Mouse (Mus musculus) ovary, postnatal 36 days (tissue): ENCODE measurements at regions not wholly inside any gene's neighbourhood (a gene's known extent, or its start where the extent isn't known, plus 50 kb on each side); places are given as distances from the start of the nearest gene placed in this dataset.

Experiments
- DNase-seq: peaks from one replicate; pipeline ENCODE4 v3.0.0; 2022; ENCODE audit warnings: low spot score, mixed read lengths

- DNase-seq = no peak
Measured at GRCm38 (mm10) chr3:17772886-17773285, 175.3 kb upstream of the Cypt12 start.

DNA sequence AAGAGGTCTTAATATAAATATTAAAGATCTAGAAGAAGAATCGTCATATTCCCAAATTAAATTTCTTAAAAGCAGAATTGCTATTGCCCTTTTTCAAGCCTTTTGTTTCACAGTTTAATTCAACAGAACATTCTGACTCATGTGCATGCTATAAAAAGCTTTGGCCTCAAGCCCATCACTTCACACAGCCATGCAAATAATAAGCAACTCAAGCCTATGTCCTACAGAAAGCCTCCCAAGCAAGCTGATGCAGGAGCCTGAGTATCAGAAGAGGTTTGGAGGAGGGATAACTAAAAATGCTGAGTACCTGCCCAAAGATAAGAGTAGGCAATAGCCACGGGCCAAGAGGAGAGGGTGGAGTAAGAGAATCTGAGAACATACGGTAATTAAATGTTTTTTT is 169.1 kb upstream of the Cypt12 start:
- DNase-seq = no peak

- no peak for DNase-seq
Measured at GRCm38 (mm10) chr3:17784076-17784475, 164.1 kb upstream of the Cypt12 start.

GRCm38 (mm10) chr3:17784587-17784986 is 163.6 kb upstream of the Cypt12 start:
- DNase-seq = no peak

DNA sequence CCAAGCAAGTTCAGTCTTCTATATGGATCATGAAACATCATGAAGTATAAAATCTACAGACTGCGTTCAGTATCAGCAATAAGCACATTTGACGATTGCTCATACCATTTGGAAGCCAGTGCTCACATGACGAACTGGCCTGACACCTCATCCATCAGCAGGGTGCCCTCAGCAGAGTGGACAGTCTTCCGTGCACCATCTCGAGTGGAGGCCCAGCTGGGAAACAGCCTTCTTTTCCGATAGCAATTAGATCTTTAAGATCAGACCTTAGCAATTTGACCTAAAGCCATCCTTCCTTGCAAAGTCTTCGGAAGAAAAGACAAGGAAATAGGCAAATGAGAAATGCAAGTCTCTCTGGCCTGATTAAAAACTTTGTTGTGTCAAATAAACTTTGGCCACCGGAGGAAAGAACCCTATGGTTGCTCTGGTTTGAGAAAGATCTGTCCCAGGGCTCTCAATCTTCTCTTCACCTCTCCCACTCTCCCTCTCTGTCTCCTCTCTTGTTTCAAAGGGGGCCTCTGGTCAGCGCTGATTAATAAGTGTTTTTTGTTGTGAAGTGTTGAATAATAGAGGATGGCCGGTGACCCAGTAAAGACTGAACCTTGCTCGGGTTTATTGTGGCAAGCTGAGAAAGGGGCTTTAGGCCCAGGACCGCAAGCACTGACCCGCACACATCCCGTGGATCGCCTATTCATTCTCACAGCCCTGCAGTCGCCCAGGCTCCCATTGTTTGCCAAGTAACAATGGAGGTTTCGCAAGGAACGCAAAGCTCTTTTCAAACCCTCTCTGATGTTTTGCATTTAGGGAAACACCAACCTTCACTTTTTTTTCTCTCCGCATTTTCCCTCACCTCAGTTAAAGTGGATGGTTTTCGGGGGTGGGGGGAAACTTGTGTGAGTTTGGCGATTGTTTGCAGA is 162.8 kb upstream of the Cypt12 start:
- no peak for DNase-seq

GRCm38 (mm10) chr3:17786023-17786720 is 162.0 kb upstream of the Cypt12 start:
- peak; percentile 7 for DNase-seq

DNA sequence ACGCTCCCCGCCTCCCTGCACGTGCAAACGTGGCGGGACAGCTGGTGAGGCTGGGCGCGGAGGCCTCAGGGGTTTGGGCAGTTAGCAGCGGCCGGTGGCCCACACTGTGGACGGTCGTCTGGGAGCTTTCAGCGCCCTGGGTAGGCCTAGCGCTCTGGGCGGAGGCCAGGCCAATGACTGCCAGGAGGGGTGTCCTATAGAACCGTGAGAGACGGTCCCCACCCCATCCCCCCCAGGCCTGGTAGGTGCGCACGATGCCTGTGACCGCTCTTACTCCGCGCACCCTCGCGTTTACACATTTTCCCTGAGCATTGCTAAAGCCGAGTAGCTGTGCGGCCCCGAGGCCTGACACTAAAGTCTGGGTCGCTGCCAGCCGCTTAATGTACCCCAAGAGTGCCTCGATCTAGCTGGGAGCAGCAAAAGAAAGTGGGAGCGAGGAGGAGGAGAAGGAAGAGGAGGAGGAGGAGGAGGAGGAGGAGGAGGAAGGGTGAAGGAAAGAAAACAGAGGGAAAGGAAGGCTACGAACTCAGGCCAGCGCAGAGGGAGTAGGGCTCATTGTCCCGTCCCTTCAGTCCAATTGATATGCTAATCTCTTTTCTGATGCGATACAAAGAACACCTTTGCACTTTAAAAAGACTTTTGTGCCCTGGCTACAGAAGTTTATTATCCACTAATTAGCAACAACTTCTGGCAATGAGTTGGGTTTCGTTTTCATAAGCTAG is 161.3 kb upstream of the Cypt12 start:
- no peak for DNase-seq

DNA sequence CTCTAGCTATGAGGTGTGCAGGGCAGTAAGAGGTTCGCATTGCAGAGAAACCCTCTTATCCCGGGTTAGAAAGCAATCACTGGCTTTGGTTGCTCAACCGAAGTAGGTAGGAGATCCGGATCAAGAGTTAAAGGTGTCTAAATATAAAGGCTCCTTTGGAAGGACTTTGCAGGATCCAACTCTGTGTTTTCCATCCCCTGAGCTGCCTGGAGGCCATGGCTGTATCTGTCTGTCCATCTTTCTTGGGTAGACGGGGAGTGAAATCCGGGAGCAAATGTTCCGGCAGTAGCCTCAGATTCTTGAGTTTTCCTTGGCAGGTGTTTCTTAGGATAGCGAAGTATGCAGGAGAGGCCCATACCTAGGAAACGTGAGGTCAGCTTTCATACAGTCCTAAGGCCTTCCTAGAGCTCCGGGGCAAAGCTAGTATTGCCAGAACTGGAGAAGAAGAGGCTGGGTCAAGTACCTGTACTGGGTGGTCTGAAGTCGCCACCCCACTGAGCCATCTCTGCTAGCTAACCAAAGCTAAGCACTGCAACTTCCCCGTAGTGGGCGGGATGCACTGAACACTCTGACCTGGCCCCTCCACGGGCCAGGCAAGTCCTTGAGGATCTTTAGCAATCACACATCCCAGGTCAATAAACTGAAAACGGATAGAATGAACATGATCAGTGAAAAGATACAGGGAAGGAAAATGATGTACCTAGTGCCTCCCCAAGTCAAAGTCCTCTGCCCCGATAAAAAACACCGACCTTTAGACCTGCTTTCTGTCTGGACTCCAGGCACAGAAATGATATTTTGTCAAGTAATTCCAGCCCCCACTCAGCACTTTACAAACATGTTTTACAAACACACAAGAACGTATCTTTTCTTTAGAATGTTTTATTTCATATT is 160.5 kb upstream of the Cypt12 start:
- DNase-seq = no peak

DNA sequence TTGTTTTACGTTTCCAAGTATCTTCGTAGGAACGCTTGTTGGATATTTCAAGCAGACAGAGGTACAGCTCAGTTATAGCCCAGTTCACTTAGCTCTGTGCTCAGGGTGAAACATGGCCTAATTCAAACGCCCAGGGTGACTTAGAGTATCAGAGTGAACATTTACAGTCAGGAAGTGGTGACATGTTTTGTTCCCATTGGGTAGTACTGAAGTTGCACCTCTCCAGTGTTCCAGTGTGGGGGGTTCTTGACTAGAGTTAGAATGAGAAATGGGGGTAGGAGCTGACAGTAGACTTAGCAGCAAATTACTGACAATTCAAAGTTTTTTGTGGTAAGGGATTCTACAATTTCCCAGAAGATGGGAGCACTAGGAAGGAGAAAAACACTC is 159.9 kb upstream of the Cypt12 start:
- DNase-seq = no peak

DNA sequence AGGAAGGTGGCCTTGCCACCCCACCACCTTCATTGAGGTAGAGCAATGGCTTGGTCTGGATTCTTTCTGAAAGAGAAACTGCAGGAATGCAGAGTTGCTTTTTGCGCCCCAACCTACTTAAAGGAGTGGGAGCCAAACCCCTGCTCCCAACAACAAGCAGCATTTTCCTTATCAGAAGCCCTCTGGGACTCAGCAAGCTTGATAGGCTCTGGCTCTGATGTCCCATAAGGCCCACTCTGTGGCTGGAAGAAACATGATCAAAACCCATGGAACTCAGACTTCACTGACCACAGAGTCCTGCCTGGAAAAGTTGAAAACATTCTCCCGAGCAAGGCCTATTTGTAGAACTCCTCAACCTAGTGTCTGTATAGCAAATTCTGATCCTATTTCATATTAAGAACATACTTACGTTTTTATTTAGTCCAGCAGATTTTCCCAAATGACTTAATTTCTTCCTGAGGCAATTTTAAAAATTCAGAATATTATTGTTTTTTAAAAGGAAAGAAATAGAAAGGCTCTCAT is 159.4 kb upstream of the Cypt12 start:
- DNase-seq = no peak

- DNase-seq = no peak
Measured at GRCm38 (mm10) chr3:17789454-17790196, 158.6 kb upstream of the Cypt12 start.

GRCm38 (mm10) chr3:17790331-17790730 is 157.9 kb upstream of the Cypt12 start:
- no peak for DNase-seq

DNA sequence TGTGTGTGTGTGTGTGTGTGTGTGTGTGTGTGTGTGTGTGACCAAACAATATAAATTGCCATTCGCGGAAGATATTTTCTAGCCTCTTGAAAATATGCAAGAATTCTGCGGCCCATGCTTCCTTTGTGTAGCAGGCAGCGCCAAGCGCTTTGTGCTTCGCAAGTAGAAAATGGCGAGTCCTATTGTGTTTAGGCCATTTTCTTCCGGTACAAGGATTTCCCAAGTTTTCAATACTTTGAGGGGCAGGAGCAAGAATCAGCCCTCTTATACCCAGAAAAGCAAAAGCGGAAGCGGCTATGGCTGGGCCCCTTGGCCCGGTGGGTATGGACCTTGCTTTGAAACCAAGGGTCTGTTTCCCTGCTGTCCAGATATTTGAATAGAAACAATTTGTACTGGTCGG is 157.4 kb upstream of the Cypt12 start:
- no peak for DNase-seq

GRCm38 (mm10) chr3:17791381-17792320 is 156.6 kb upstream of the Cypt12 start:
- DNase-seq = no peak

DNA sequence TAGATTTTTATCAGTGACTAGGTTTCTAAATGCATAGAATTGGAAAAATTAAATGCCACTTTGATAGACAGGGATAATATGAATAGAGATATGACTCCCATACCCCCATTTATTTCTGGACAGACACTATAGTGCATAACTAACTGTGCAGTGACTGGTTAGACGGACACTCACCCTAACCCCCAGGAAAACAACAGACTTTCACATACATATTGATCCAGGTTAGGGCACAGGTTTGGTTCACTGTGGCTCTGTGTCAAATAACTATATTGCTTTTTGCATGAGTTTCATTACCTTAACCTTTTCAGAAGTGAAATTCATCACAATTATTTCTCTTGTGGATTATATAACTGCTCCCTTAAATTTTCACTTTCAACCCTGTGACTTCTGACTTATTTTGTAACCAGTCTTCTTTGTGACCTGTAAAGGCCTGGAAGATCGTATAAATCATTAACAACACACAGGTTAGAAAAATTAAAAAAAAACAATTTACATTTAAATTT is 155.6 kb upstream of the Cypt12 start:
- DNase-seq = no peak

GRCm38 (mm10) chr3:17793646-17794250 is 154.5 kb upstream of the Cypt12 start:
- no peak for DNase-seq

DNA sequence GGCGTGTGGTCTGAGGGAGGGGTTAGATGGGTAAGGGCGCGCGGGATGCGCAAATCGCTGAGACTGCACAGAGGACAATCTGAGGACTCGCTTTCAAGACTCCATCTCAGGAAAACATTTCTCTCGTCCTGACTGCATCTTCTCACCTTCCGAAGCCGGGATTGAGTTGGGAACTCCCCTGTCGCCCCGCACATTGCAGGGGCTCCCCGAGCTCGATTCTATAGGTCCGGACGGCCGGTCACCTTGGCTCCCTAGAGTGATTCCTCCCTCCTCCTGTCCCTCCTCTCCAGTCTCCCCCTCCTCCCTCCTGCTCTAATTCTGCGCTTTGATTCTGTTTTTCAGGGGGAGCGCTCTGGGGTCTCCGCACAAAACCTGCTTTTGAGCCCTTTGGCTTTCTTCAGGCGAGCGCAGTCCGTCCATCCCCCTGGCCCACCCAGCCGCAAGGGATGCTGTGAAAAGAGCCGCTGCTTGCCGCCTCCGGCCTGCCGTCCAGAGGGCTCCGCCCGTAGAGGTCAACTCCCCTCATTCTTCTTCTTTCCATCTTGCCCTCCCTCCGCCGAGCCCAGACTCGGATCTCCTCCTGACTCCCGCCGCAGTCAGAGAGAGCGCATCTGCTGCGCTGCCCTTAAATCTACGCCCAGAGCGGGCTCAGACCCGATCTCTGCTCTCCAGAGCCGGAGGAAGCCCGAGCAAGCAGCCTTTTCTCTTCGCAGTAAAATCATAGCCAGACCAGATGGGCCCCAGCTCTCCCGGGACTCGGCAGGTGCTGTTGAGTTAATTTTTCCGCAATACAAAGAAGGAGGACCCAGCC is 153.8 kb upstream of the Cypt12 start:
- DNase-seq = no peak
